Mouse (Mus musculus) adrenal gland, postnatal 14 days (tissue): ENCODE results near the gene Stx4a. TPM values are rescaled to one million over a fixed set of nuclear protein-coding genes. Genes with fewer than 3 reads are reported as not detected.
A peak's percentile ranks its signal among the peaks of the same experiment; 100 is the strongest.
"Not testable (repeated sequence)": the region's sequence is repeated elsewhere in the genome, so short reads cannot be mapped to it uniquely, and the experiment has no call there.

Source experiments
- DNase-seq: peaks from one replicate; pipeline ENCODE4 v3.0.0; 2021; ENCODE audit warnings: mixed read lengths
- total RNA-seq: library from RNA; stranded (reverse); gene quantifications from 2 replicates; pipeline ENCODE4 v1.2.3, GENCODE M21; 2021

The Stx4a gene
- total RNA-seq, 1 experiment from 2014 or later: 84.5 TPM

GRCm38 (mm10) chr7:127814241-127814921, 9.7 kb upstream of the Stx4a start:
- peak; percentile 77 for DNase-seq

GRCm38 (mm10) chr7:127815116-127815665, 8.9 kb upstream of the Stx4a start:
- DNase-seq: no peak

GRCm38 (mm10) chr7:127815954-127816821, 7.9 kb upstream of the Stx4a start:
- DNase-seq: peak; percentile 69

GRCm38 (mm10) chr7:127817053-127817452, 7.0 kb upstream of the Stx4a start:
- DNase-seq: no peak

GRCm38 (mm10) chr7:127817776-127818175, 6.3 kb upstream of the Stx4a start:
- DNase-seq: no peak

GRCm38 (mm10) chr7:127820836-127821509, 3.1 kb upstream of the Stx4a start:
- DNase-seq: peak; percentile 26

- no peak for DNase-seq
Observed at GRCm38 (mm10) chr7:127822494-127822893, 1.6 kb upstream of the Stx4a start.

- DNase-seq: no peak
Observed at GRCm38 (mm10) chr7:127823236-127824171, 590 bp upstream of the Stx4a start.

GRCm38 (mm10) chr7:127835550-127835949, 11.5 kb downstream of the Stx4a start:
- DNase-seq: no peak

GRCm38 (mm10) chr7:127837473-127837872, 13.4 kb downstream of the Stx4a start:
- DNase-seq: no peak

GRCm38 (mm10) chr7:127837878-127838277, 13.8 kb downstream of the Stx4a start:
- not testable (repeated sequence) for DNase-seq

- not testable (repeated sequence) for DNase-seq
Observed at GRCm38 (mm10) chr7:127840031-127840430, 15.9 kb downstream of the Stx4a start.

GRCm38 (mm10) chr7:127840886-127841285, 16.8 kb downstream of the Stx4a start:
- DNase-seq: peak; percentile 72

GRCm38 (mm10) chr7:127841340-127842000, 17.4 kb downstream of the Stx4a start:
- peak; percentile 97 for DNase-seq

- peak; percentile 88 for DNase-seq
Observed at GRCm38 (mm10) chr7:127842001-127842718, 18.1 kb downstream of the Stx4a start.

GRCm38 (mm10) chr7:127849973-127850875, 26.1 kb downstream of the Stx4a start:
- no peak for DNase-seq

- DNase-seq: no peak
Observed at GRCm38 (mm10) chr7:127850906-127851305, 26.8 kb downstream of the Stx4a start.

GRCm38 (mm10) chr7:127858258-127858657, 34.2 kb downstream of the Stx4a start:
- no peak for DNase-seq

GRCm38 (mm10) chr7:127866434-127866833, 42.3 kb downstream of the Stx4a start:
- no peak for DNase-seq
